Mouse (Mus musculus): ENCODE data around the gene Hand2.

GRCm38 (mm10) chr8:57328161-57328920 lies 7.6 kb downstream of the Hand2 start:
- no peak for TF ChIP-seq CTCF (IDR thresholded peaks at IDR 0.05; ENCODE audit: low read depth)
- TF ChIP-seq EP300 (IDR thresholded peaks at IDR 0.05; ENCODE audit: low read depth): peak; percentile 68
